Mouse (Mus musculus) intestine, embryonic 14.5 days (tissue): Measurements from ENCODE around the gene Gins2. TPM values are rescaled to one million over a fixed set of nuclear protein-coding genes. Genes with fewer than 3 reads are reported as not detected.

ENCODE experiments used
- ATAC-seq: fragments of 200-750 bp; cut with Nextera tagmentation; replicated peaks from 2 replicates; pipeline ENCODE4 v1.8.0; 2017; ENCODE audit warnings: low read depth, moderate number of reproducible peaks, moderate TSS enrichment, moderate library complexity; ENCODE audit not compliant: low FRiP score, low TSS enrichment
- DNase-seq: peaks from one replicate; pipeline ENCODE4 v3.0.0-alpha.2; 2018; ENCODE audit warnings: low spot score
- H3K27ac ChIP-seq: fragments of 300-500 bp; sonication (generic); 2 replicates; pipeline ENCODE4 v1.5.1; 2014; ENCODE audit warnings: low read depth, mild to moderate bottlenecking, control low read depth
- H3K27me3 ChIP-seq: fragments of 300-500 bp; sonication (generic); replicated peaks from 2 replicates; pipeline ENCODE4 v1.6.1; 2014; ENCODE audit warnings: low read length, control low read depth; ENCODE audit not compliant: control insufficient read depth, insufficient read depth
- H3K36me3 ChIP-seq: fragments of 300-500 bp; sonication (generic); 2 replicates; pipeline ENCODE4 v1.6.1; 2014; ENCODE audit warnings: low read length, control low read depth; ENCODE audit not compliant: control insufficient read depth, insufficient read depth
- H3K4me1 ChIP-seq: fragments of 300-500 bp; sonication (generic); replicated peaks from 2 replicates; pipeline ENCODE4 v1.6.1; 2014; ENCODE audit warnings: low read length, control low read depth, mixed read lengths; ENCODE audit not compliant: control insufficient read depth, insufficient read depth
- H3K4me2 ChIP-seq: fragments of 300-500 bp; sonication (generic); 2 replicates; pipeline ENCODE4 v1.6.1; 2014; ENCODE audit warnings: low read length
- H3K4me3 ChIP-seq: fragments of 300-500 bp; sonication (generic); 2 replicates; pipeline ENCODE4 v1.5.1; 2014; ENCODE audit warnings: low read depth, low read length, control low read depth, mixed read lengths
- H3K9ac ChIP-seq: fragments of 300-500 bp; sonication (generic); 2 replicates; pipeline ENCODE4 v1.6.1; 2014; ENCODE audit warnings: mild to moderate bottlenecking, low read length
- H3K9me3 ChIP-seq: fragments of 300-500 bp; sonication (generic); 2 replicates; pipeline ENCODE4 v1.6.1; 2016; ENCODE audit warnings: low read length, control low read depth; ENCODE audit not compliant: control insufficient read depth
- WGBS: fragments of 180-500 bp; shearing (Covaris S2); extraction: QIAGEN DNeasy Blood & Tissue Kit; methylation state at CpG from one replicate; pipeline ENCODE4 v1.1.7; 2014; 5-methylcytosine and 5-hydroxymethylcytosine counted together
- polyA plus RNA-seq: library from polyadenylated mRNA; unstranded; fragments of >200 nt; fragmentation: Nextera tagmentation; extraction: Ambion mirVana; gene quantifications from 2 replicates; pipeline ENCODE4 v1.2.1, GENCODE M21; 2014

The Gins2 gene
- polyA plus RNA-seq, 1 experiment from 2014 or later: 121 TPM

- no peak for ATAC-seq
- H3K27me3 ChIP-seq: peaks cover 7% of the 10 kb centered on the region
- 43% methylated on average over 23 of the region's 23 CpGs for WGBS
- peak overlapping the region; percentile 100 for H3K4me2 ChIP-seq
- H3K4me3 ChIP-seq: no peak overlapping the region
- peaks cover 75% of the 10 kb centered on the region for H3K4me1 ChIP-seq
- H3K9me3 ChIP-seq: no peaks in the 10 kb centered on the region
- DNase-seq: no peak
- peak overlapping the region; percentile 78; the same call in 1 of the 2 replicates for H3K27ac ChIP-seq
- H3K9ac ChIP-seq: no peak overlapping the region
- H3K36me3 ChIP-seq: no peaks in the 10 kb centered on the region
Measured at GRCm38 (mm10) chr8:120539775-120540625, 49.1 kb downstream of the Gins2 start.

GRCm38 (mm10) chr8:120539381-120539774 lies 49.7 kb downstream of the Gins2 start:
- peak overlapping the region; percentile 78; the same call in 1 of the 2 replicates for H3K27ac ChIP-seq
- 60% methylated on average over 6 of the region's 6 CpGs for WGBS
- DNase-seq (no peak), ATAC-seq (no peak)
- H3K9me3 ChIP-seq: no peaks in the 10 kb centered on the region
- H3K27me3 ChIP-seq: peaks cover 7% of the 10 kb centered on the region
- no peaks in the 10 kb centered on the region for H3K36me3 ChIP-seq
- H3K4me1 ChIP-seq: peaks cover 81% of the 10 kb centered on the region
- H3K4me3 ChIP-seq: no peak overlapping the region
- no peak overlapping the region for H3K9ac ChIP-seq
- peak overlapping the region; percentile 100 for H3K4me2 ChIP-seq

GRCm38 (mm10) chr8:120538397-120539240 lies 50.5 kb downstream of the Gins2 start:
- ATAC-seq (peak; percentile 11), DNase-seq (peak; percentile 78)
- Histone ChIP-seq H3K27me3 (peaks cover 7% of the 10 kb centered on the region), H3K4me1 (peaks cover 81% of the 10 kb centered on the region), H3K9me3 (no peaks in the 10 kb centered on the region), H3K9ac (peak overlapping the region; percentile 53), H3K36me3 (no peaks in the 10 kb centered on the region), H3K4me2 (peak overlapping the region; percentile 100), H3K27ac (peak overlapping the region; percentile 78), H3K4me3 (peak overlapping the region; percentile 58)
- WGBS: 9% methylated on average over 37 of the region's 37 CpGs

GRCm38 (mm10) chr8:120537818-120538396 lies 51.2 kb downstream of the Gins2 start:
- no peaks in the 10 kb centered on the region for H3K36me3 ChIP-seq
- H3K27ac ChIP-seq: peak overlapping the region; percentile 78
- WGBS: under 1% methylated on average over 42 of the region's 46 CpGs
- peak overlapping the region; percentile 100 for H3K4me2 ChIP-seq
- DNase-seq (peak; percentile 78), ATAC-seq (no peak)
- no peaks in the 10 kb centered on the region for H3K9me3 ChIP-seq
- H3K27me3 ChIP-seq: peaks cover 7% of the 10 kb centered on the region
- peaks cover 80% of the 10 kb centered on the region for H3K4me1 ChIP-seq
- H3K9ac ChIP-seq: peak overlapping the region; percentile 53
- H3K4me3 ChIP-seq: peak overlapping the region; percentile 58

- Histone ChIP-seq H3K9me3 (no peaks in the 10 kb centered on the region), H3K27me3 (peaks cover 7% of the 10 kb centered on the region), H3K4me3 (peak overlapping the region; percentile 58), H3K36me3 (no peaks in the 10 kb centered on the region), H3K4me2 (peak overlapping the region; percentile 100), H3K27ac (peak overlapping the region; percentile 78), H3K9ac (peak overlapping the region; percentile 53), H3K4me1 (peaks cover 81% of the 10 kb centered on the region)
- DNase-seq: peak; percentile 90
- peak; percentile 64 for ATAC-seq
- WGBS: under 1% methylated on average over 67 of the region's 79 CpGs
Measured at GRCm38 (mm10) chr8:120537207-120537817, 51.8 kb downstream of the Gins2 start.

- H3K36me3 ChIP-seq: no peaks in the 10 kb centered on the region
- DNase-seq: peak; percentile 73
- no peak; the same call in none of the 2 replicates for ATAC-seq
- H3K27ac ChIP-seq: peak overlapping the region; percentile 78
- H3K4me2 ChIP-seq: peak overlapping the region; percentile 100
- peaks cover 7% of the 10 kb centered on the region for H3K27me3 ChIP-seq
- peak overlapping the region; percentile 58 for H3K4me3 ChIP-seq
- H3K9ac ChIP-seq: peak overlapping the region; percentile 53
- H3K4me1 ChIP-seq: peaks cover 87% of the 10 kb centered on the region
- WGBS: 1% methylated on average over 61 of the region's 61 CpGs
- no peaks in the 10 kb centered on the region for H3K9me3 ChIP-seq
Measured at GRCm38 (mm10) chr8:120536306-120537206, 52.5 kb downstream of the Gins2 start.

GRCm38 (mm10) chr8:120535452-120536305 lies 53.4 kb downstream of the Gins2 start:
- DNase-seq: peak; percentile 78
- 2% methylated on average over 76 of the region's 79 CpGs for WGBS

More at GRCm38 (mm10) chr8:120535452-120536305, 53.4 kb downstream of the Gins2 start:
- Histone ChIP-seq H3K4me3 (peak overlapping the region; percentile 58), H3K9ac (peak overlapping the region; percentile 53), H3K4me1 (peaks cover 91% of the 10 kb centered on the region), H3K36me3 (no peaks in the 10 kb centered on the region), H3K27me3 (peaks cover 7% of the 10 kb centered on the region), H3K27ac (0 out of 2 replicates have a peak overlapping the region, but pooled peaks have one; percentile 78), H3K9me3 (no peaks in the 10 kb centered on the region), H3K4me2 (peak overlapping the region; percentile 100)
- no peak for ATAC-seq
